Mouse (Mus musculus) urinary bladder, postnatal 14 days (tissue): Measurements from ENCODE around the gene Rassf5.
A peak's percentile ranks its signal among the peaks of the same experiment; 100 is the strongest.

ENCODE experiments used
- DNase-seq: peaks from one replicate; pipeline ENCODE4 v3.0.0; 2021; ENCODE audit warnings: low spot score

The Rassf5 gene

DNA sequence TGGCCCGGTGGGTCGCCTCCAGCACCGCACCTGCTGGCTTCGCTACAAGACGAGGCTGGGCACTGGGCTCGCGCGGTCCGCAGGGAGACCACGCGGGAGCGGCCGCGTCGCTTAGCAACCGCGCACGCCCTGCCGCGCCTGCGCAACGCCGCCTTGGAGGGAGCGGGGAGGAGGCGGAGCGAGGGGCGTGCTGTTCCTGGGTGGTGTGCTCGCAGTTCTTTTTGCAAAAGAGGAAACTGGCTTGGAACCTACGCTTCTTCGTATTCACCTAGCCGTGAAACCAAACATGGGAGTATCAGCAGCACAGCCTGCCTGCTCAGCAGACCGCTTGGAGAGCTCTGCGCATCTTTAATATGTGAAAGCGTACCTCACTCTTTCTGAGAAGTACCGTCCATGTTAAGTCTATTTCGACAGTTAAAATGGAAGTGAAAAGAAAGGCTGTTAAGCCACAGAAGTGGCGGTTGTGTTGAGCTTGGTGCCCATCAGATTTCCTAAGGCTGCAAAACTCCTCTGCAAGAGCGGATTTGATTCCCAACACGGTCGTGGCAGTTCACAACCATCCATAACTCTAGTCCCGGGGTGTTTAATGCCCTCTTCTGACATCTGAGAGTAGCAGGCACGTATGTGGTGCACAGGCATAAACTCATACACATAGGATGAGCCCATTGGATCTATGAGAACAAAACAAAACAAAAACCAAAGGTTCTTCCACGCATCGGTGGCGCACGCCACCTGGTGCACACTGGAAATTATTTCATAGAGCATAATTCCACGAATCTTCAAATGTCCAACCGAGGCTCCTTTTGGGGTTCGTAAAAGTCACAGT, 106.7 kb downstream of the Rassf5 start, which contains the start of gene Dyrk3:
Dyrk3 (minus strand) TSS at position 150 of the 826 bp plus-strand sequence.
- DNase-seq: peak; percentile 91

DNA sequence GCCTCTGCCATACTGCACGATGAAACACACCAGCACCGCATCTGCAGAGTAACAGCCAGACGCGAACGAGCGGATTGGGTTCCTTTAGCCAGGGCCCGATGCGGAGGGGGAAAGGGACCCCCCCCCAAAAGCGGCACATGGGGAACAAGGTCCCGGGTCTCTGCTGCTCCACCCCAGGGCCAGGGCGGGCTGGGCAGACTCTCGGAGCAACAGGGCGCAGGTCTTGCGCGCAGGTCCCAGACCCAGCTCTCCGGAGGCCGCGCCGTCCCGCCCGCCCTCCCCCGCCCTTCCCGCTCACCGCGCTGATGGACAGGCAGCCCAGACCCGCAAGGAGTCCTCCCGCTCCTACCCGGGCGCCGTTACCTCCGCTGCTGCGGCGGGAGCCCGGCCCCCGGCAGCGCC, 107.3 kb downstream of the Rassf5 start:
- no peak for DNase-seq

DNA sequence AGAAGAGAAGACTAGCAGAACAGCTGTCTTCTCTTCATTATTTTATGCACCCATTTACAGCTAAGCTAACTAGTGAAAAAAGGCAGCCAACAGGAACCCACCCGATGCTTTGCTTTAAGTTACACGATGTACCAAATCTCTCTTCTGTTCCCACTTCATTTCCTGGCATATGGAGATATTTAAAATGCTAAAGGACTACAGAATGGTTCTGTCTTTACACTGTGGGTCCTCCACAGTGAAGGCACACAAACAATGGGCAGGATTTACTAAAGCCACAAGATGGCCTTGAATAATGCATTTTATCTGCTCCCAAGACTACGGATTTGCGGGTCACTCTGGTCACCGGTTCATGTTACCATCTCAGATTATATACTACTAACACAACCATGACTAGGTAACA, 107.9 kb downstream of the Rassf5 start:
- no peak for DNase-seq

DNA sequence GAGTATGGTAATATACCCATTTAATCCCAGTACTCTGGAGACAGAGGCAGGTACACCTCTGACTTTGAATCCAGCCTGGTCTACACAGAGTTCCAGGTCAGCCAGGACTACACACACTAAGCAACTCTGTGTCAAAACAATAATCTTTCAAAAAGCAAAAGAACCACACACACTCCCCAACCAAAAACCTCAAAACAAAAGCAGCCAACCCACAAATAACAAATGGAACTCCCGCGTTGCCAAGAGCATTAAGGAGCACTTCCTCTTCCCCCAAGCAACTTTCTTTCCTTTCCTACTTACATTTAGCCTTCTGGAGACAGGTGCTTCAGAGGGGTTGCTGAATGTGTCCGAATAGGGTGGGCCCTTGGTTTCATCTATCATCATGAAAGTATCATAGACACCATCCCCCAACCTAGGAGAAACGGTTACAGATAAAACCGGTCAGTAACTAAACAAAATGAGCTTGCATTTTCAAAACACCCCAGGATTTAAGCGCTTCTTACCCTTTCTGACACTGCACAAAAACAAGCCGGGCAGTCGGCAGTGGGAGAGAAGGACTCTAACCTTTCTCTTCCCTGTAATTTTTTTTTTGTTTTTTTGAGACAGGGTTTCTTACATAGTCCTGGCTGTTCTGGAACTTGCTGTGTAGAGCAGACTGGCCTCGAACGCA, 109.0 kb downstream of the Rassf5 start:
- DNase-seq: no peak

DNA sequence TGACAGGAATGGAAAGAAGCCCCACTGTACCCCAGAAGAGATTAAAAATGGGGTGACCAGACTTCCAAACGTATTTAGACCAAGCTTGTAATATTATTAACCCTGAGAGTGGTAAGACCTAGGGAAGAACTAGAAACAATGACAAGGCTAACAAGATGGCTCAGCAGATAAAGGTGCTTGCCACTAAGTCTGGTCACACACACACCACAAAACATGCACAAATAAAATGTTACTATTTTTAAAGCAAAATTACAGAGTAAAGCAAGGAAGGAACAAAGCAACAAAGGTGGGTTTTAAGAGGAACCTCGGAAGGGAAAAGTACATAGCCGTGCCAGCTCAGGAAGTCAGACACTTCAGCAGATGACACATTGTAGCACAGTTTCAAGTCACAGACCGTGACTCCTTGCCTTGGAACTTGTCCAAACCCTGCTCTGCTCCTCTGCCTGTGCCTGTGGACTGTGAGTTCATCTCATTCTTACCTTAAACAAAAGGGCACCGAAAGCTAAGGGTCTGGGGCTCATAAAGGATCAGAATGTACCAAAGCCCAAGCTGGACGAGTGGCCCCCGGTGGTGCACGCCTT, 110.0 kb downstream of the Rassf5 start:
- DNase-seq: peak; percentile 51

DNA sequence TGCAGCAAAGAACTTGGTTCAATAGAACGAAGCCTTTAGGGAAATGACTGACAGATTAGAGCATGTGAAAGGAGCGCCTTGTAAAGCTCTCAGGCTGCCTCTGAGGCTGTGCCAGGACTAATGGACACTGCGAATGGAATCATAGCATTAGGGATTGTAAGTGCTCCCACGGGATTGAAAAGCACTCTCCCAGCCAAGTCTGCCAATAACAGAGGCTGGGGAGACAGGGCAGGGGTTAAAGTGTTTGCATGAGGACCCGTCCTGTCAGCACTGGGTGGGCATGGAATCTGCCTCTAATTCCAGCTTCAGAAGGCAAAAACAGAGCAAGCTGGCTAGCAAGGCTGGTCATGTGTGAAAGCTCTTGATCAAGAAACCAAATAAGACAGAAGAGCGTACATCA, 110.8 kb downstream of the Rassf5 start:
- DNase-seq: no peak
